Mouse (Mus musculus): Measurements from ENCODE around the gene Gm20388. TPM values are rescaled to one million over a fixed set of nuclear protein-coding genes. Genes with fewer than 3 reads are reported as not detected.

Gm20388 gene
- total and polyA plus RNA-seq, 2 experiments from 2014 or later = 17.3 TPM; not detected in 1

GRCm38 (mm10) chr8:123131041-123131440 is 3220.4 kb downstream of the Gm20388 start:
- Histone ChIP-seq H3K27ac (ENCODE audit: low read depth) (peak overlapping the region; percentile 51), H3K4me3 (ENCODE audit: low read depth, low read length) (no peak overlapping the region), H3K9ac (replicated peaks; ENCODE audit: low read depth, low read length) (no peak overlapping the region), H3K4me1 (ENCODE audit: control insufficient read depth, insufficient read depth) (no peaks in the 10 kb centered on the region), H3K36me3 (replicated peaks; ENCODE audit: control insufficient read depth, insufficient read depth, low read length) (no peaks in the 10 kb centered on the region), H3K9me3 (replicated peaks; ENCODE audit: control insufficient read depth, low read length) (no peaks in the 10 kb centered on the region), H3K4me2 (ENCODE audit: low read depth, low read length) (peak overlapping the region; percentile 2; the same call in 1 of the 2 replicates), H3K27me3 (ENCODE audit: control insufficient read depth, insufficient read depth, low read length) (peaks cover 19% of the 10 kb centered on the region)
- ATAC-seq (ENCODE audit: insufficient read depth, low read depth) = no peak
- DNase-seq (ENCODE audit: low spot score) = no peak
- TF ChIP-seq EP300 (IDR thresholded peaks at IDR 0.05; ENCODE audit: low read depth) = no peak
- no peak for TF ChIP-seq CTCF (IDR thresholded peaks at IDR 0.05; ENCODE audit: low read depth)
- 38% methylated on average over 9 of the region's 9 CpGs for WGBS

GRCm38 (mm10) chr8:123132953-123133352 is 3222.3 kb downstream of the Gm20388 start:
- Histone ChIP-seq H3K4me1 (ENCODE audit: control insufficient read depth, insufficient read depth) (peaks cover 5% of the 10 kb centered on the region), H3K9me3 (replicated peaks; ENCODE audit: control insufficient read depth, low read length) (no peaks in the 10 kb centered on the region), H3K27ac (ENCODE audit: low read depth) (no peak overlapping the region), H3K9ac (replicated peaks; ENCODE audit: low read depth, low read length) (no peak overlapping the region), H3K36me3 (replicated peaks; ENCODE audit: control insufficient read depth, insufficient read depth, low read length) (no peaks in the 10 kb centered on the region), H3K27me3 (ENCODE audit: control insufficient read depth, insufficient read depth, low read length) (peaks cover 6% of the 10 kb centered on the region; the same call in 1 of the 2 replicates), H3K4me2 (ENCODE audit: low read depth, low read length) (no peak overlapping the region), H3K4me3 (ENCODE audit: low read depth, low read length) (no peak overlapping the region)
- no peak for TF ChIP-seq CTCF (IDR thresholded peaks at IDR 0.05; ENCODE audit: low read depth)
- no peak for TF ChIP-seq EP300 (IDR thresholded peaks at IDR 0.05; ENCODE audit: low read depth)
- 96% methylated on average over 2 of the region's 2 CpGs for WGBS
- DNase-seq (ENCODE audit: low spot score) (no peak), ATAC-seq (ENCODE audit: insufficient read depth, low read depth) (no peak)

DNA sequence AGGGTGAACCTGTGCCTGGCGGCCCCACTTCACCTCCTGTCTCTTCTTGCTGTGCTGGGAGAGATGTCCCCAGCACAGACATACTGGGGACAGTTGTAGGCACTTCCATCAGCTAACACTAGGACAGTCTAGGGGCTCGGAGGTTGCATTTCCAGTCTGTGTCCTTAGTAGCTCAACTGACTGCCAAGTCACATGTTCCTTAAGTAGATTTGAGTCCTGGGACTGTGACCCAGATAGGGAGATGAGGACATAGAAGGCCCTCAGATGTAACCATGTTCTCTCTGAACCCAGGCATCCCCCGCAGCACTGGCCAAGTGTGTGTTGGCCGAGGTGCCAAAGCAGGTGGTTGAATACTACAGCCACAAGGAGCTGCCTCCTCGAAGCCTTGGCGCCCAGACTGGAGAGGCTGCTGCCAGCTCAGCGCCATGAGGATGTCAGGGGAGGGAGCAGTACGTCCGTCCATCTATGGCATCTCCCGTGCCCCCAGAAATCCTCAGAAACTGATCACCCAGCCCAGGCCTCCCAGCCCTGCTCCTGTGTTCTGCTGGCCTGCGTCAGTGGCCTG is 3223.6 kb downstream of the Gm20388 start:
- H3K9ac ChIP-seq (replicated peaks; ENCODE audit: low read depth, low read length) = no peak overlapping the region
- 0 out of 2 replicates have a peak, but pooled peaks cover 5% of the 10 kb centered on the region for H3K27me3 ChIP-seq (ENCODE audit: control insufficient read depth, insufficient read depth, low read length)
- no peak overlapping the region for H3K4me3 ChIP-seq (ENCODE audit: low read depth, low read length)
- peaks cover 8% of the 10 kb centered on the region for H3K4me1 ChIP-seq (ENCODE audit: control insufficient read depth, insufficient read depth)
- WGBS = 80% methylated on average over 11 of the region's 11 CpGs
- ATAC-seq (ENCODE audit: insufficient read depth, low read depth) (no peak), DNase-seq (ENCODE audit: low spot score) (no peak)
- H3K27ac ChIP-seq (ENCODE audit: low read depth) = no peak overlapping the region
- no peak overlapping the region for H3K4me2 ChIP-seq (ENCODE audit: low read depth, low read length)
- no peaks in the 10 kb centered on the region for H3K9me3 ChIP-seq (replicated peaks; ENCODE audit: control insufficient read depth, low read length)
- no peaks in the 10 kb centered on the region for H3K36me3 ChIP-seq (replicated peaks; ENCODE audit: control insufficient read depth, insufficient read depth, low read length)
- no peak for TF ChIP-seq CTCF (IDR thresholded peaks at IDR 0.05; ENCODE audit: low read depth)
- no peak for TF ChIP-seq EP300 (IDR thresholded peaks at IDR 0.05; ENCODE audit: low read depth)

DNA sequence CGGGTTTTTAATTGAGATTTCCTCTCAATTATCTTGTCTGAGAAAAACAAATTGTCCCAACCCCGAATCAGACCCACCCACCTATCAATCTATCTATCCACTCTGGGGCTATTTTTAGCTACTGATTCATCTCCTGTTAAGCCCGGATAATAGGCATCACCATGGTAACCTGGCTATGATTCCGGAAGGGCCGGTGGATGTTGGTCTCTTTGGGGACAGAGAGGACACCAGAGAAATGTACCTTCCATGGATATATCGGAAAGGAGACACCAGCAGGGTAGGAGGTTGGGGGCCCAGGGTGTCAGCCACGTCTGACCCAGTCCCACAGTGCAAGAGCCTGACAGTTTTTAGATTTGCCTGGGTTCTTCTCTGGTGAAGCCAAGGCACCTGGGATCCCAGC is 3224.8 kb downstream of the Gm20388 start:
- DNase-seq (ENCODE audit: low spot score) (no peak), ATAC-seq (ENCODE audit: insufficient read depth, low read depth) (no peak)
- Histone ChIP-seq H3K4me3 (ENCODE audit: low read depth, low read length) (no peak overlapping the region), H3K9me3 (replicated peaks; ENCODE audit: control insufficient read depth, low read length) (no peaks in the 10 kb centered on the region), H3K27me3 (ENCODE audit: control insufficient read depth, insufficient read depth, low read length) (0 out of 2 replicates have a peak, but pooled peaks cover 5% of the 10 kb centered on the region), H3K4me2 (ENCODE audit: low read depth, low read length) (no peak overlapping the region), H3K9ac (replicated peaks; ENCODE audit: low read depth, low read length) (no peak overlapping the region), H3K4me1 (ENCODE audit: control insufficient read depth, insufficient read depth) (peaks cover 8% of the 10 kb centered on the region), H3K36me3 (replicated peaks; ENCODE audit: control insufficient read depth, insufficient read depth, low read length) (no peaks in the 10 kb centered on the region), H3K27ac (ENCODE audit: low read depth) (no peak overlapping the region)
- 34% methylated on average over 7 of the region's 7 CpGs for WGBS
- TF ChIP-seq EP300 (IDR thresholded peaks at IDR 0.05; ENCODE audit: low read depth) (no peak), CTCF (IDR thresholded peaks at IDR 0.05; ENCODE audit: low read depth) (no peak)

- H3K27ac ChIP-seq (ENCODE audit: low read depth) = no peak overlapping the region
- 53% methylated on average over 9 of the region's 9 CpGs for WGBS
- no peak overlapping the region for H3K4me2 ChIP-seq (ENCODE audit: low read depth, low read length)
- H3K9ac ChIP-seq (replicated peaks; ENCODE audit: low read depth, low read length) = no peak overlapping the region
- peaks cover 8% of the 10 kb centered on the region for H3K4me1 ChIP-seq (ENCODE audit: control insufficient read depth, insufficient read depth)
- TF ChIP-seq CTCF (IDR thresholded peaks at IDR 0.05; ENCODE audit: low read depth) (no peak), EP300 (IDR thresholded peaks at IDR 0.05; ENCODE audit: low read depth) (no peak)
- H3K4me3 ChIP-seq (ENCODE audit: low read depth, low read length) = no peak overlapping the region
- DNase-seq (ENCODE audit: low spot score) = no peak
- H3K27me3 ChIP-seq (ENCODE audit: control insufficient read depth, insufficient read depth, low read length) = 0 out of 2 replicates have a peak, but pooled peaks cover 1% of the 10 kb centered on the region
- no peak for ATAC-seq (ENCODE audit: insufficient read depth, low read depth)
- no peaks in the 10 kb centered on the region for H3K36me3 ChIP-seq (replicated peaks; ENCODE audit: control insufficient read depth, insufficient read depth, low read length)
- H3K9me3 ChIP-seq (replicated peaks; ENCODE audit: control insufficient read depth, low read length) = no peaks in the 10 kb centered on the region
These were observed 3225.2 kb downstream of the Gm20388 start for GRCm38 (mm10) chr8:123135806-123136205.

DNA sequence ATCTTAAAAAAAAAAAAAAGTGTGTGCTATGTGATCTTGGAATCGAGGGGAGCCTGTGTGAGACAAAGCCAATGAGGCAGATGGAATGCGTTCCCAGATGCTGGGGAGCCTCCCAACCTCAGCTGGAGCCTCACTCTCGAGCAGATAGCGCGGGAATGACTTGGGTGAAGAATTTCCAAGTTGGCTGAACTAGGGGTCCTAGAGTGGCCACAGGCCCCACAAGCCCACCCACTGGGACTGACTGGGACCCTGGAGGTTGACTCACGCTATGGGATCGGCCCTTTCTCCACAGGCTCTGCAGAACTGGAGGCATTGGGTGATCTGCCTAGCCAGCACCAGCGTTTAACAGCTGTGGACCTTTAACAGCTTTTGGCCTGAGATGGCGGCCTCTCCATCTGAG is 3225.6 kb downstream of the Gm20388 start:
- TF ChIP-seq EP300 (IDR thresholded peaks at IDR 0.05; ENCODE audit: low read depth) (no peak), CTCF (IDR thresholded peaks at IDR 0.05; ENCODE audit: low read depth) (no peak)
- H3K27me3 ChIP-seq (ENCODE audit: control insufficient read depth, insufficient read depth, low read length) = no peaks in the 10 kb centered on the region

More for the DNA sequence above, 3225.6 kb downstream of the Gm20388 start:
- Histone ChIP-seq H3K4me1 (ENCODE audit: control insufficient read depth, insufficient read depth) (peaks cover 8% of the 10 kb centered on the region), H3K27ac (ENCODE audit: low read depth) (no peak overlapping the region), H3K9me3 (replicated peaks; ENCODE audit: control insufficient read depth, low read length) (no peaks in the 10 kb centered on the region), H3K4me2 (ENCODE audit: low read depth, low read length) (no peak overlapping the region), H3K36me3 (replicated peaks; ENCODE audit: control insufficient read depth, insufficient read depth, low read length) (no peaks in the 10 kb centered on the region), H3K4me3 (ENCODE audit: low read depth, low read length) (no peak overlapping the region), H3K9ac (replicated peaks; ENCODE audit: low read depth, low read length) (no peak overlapping the region)
- WGBS = 74% methylated on average over 9 of the region's 9 CpGs
- DNase-seq (ENCODE audit: low spot score) (no peak), ATAC-seq (ENCODE audit: insufficient read depth, low read depth) (no peak)
